Mouse (Mus musculus) liver, embryonic 18 days (tissue): ENCODE results near the gene Slc24a5. TPM values are rescaled to one million over a fixed set of nuclear protein-coding genes. Genes with fewer than 3 reads are reported as not detected.

Source experiments
- polyA plus RNA-seq: library from polyadenylated mRNA; depleted of rRNA; stranded (reverse); fragments of >200 nt; gene quantifications from 2 replicates; pipeline ENCODE4 v1.2.3, GENCODE M21; 2012; rRNA removed

Gene Slc24a5
- polyA plus RNA-seq = 1.5 and 1.7 TPM in 2 replicates

DNA sequence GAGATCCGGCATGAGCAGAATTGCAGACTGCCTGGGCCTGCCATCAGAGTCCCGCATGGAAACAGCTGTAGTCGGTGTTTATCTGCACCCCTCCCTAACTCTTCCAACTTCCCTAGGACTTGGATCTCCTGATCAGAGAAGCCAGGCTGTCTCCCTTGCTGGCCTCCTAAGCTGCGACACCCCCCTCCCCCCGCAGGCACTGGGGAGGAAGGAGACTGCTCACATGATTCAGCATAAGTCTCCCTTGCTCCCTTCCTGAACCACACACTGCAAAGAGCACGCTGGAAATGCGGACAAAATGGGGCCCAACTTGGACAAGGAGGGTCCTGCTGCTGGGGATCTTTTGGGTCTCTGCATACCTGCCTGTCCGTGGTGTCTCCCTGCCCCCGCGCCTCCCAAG is at the start of gene Slc24a5:
Gene Slc24a5 (plus strand): TSS at position 231 of the 400 bp plus-strand sequence.

DNA sequence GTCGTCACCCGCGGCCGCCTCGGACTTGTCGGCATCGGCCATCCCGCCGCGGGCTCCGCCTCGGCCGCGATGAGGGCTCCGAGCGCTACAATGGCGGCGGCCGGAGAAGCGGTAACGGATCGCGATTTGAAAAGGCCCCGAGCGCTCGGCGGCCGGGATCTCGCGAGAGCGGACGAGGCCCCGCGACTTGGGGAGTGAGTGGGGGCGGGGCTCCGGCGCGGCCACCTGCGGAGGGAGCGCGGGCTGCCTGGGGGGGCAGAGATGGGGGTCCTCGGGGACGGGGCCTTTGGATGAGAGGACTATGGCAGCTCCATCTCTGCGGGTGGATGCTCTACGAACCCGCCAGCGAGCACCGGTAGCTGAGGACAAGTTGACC is 55.5 kb downstream of the Slc24a5 start, which contains the start of gene Myef2:
Gene Myef2 (minus strand): TSS at position 185 of the 376 bp plus-strand sequence.

DNA sequence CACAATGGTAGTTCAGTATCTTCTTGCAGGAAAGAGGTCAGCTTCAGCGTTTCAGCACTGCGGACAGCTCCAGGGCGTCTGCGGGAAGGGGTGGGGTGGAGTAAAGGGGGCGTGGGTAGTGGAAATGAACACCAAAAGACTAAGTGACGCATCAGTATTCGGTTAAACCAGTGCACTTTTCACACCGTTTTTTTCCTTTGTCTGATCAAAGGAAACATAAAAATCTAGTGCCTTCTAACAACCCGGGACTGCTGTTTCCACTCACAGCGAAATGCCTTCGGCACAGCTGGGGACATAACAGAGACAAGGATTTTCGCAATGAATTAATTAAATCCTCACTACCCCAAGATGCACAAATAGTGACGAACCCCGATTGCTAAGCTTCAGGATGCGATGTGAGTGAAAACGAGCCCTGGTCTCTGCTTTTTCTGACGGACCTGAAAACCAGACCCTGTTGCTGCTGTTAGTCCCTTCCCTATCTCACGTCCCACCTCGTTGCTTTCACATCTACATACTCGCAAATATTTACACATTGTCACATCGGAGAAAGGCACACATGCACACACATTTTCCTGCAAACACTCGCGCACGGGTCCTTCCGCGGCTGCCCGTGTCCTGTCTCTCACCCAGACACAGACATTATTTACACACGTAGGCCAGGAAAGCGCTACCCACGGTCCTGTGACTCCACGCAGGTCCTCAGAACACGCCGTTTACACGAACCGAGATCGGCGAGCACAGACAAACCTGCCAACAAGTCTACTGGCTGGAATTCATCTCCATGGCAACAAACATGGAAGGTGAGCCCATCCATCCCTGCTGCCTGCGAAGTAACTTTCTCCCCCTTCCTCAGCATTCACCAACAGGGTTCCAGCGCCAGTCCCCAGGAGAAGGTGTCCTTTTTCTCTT is 68.2 kb downstream of the Slc24a5 start, which contains the start of gene Ctxn2:
Gene Ctxn2 (plus strand): TSS at position 790 of the 909 bp plus-strand sequence.

Other genes with a start within 250 kb of the Slc24a5 start
- gene Myef2, start 55.5 kb downstream of the Slc24a5 start, polyA plus RNA-seq = 12.7 and 12.9 TPM in 2 replicates
- not detected in 2 replicates for gene Ctxn2, start 68.6 kb downstream of the Slc24a5 start, polyA plus RNA-seq
- not detected in 2 replicates for gene Slc12a1, start 84.4 kb downstream of the Slc24a5 start, polyA plus RNA-seq
- 42.2 and 47.5 TPM in 2 replicates for gene Dut, start 179.1 kb downstream of the Slc24a5 start, polyA plus RNA-seq